Mouse (Mus musculus) kidney, postnatal 36 days (tissue): ENCODE data around the gene Olfr1167.
"Not testable (repeated sequence)": the region's sequence is repeated elsewhere in the genome, so short reads cannot be mapped to it uniquely, and the experiment has no call there.

Experiments used
- DNase-seq, 2 experiments: peaks; one replicate each; pipeline ENCODE4 v3.0.0; 2021 to 2022; ENCODE audit warnings: mixed read lengths in 2 of 2

The Olfr1167 gene

GRCm38 (mm10) chr2:88155093-88155492, at the start of gene Olfr1167:
Gene Olfr1167 (minus strand): TSS chr2:88155193.
- DNase-seq = not testable (repeated sequence)

GRCm38 (mm10) chr2:88181580-88181979, 26.6 kb upstream of the Olfr1167 start, which contains the start of gene Olfr1168:
Gene Olfr1168 (plus strand): TSS chr2:88181880.
- DNase-seq = no peak

GRCm38 (mm10) chr2:88128172-88128571, 26.8 kb downstream of the Olfr1167 start, which contains the start of gene Olfr1166:
Gene Olfr1166 (minus strand): TSS chr2:88128272.
- DNase-seq = no peak
